Mouse (Mus musculus) erythroblast, embryonic 14.5 days (primary cell): ENCODE data around the gene 9230102O04Rik.

Experiments
- GATA1 ChIP-seq: IDR thresholded peaks from 2 replicates; pipeline ENCODE4 v1.6.1; 2012; ENCODE audit warnings: low read length, inconsistent platforms, mixed read lengths
- TAL1 ChIP-seq: IDR thresholded peaks from 3 replicates; pipeline ENCODE4 v1.6.1; 2012; ENCODE audit warnings: low read length, inconsistent platforms, mixed read lengths

DNA sequence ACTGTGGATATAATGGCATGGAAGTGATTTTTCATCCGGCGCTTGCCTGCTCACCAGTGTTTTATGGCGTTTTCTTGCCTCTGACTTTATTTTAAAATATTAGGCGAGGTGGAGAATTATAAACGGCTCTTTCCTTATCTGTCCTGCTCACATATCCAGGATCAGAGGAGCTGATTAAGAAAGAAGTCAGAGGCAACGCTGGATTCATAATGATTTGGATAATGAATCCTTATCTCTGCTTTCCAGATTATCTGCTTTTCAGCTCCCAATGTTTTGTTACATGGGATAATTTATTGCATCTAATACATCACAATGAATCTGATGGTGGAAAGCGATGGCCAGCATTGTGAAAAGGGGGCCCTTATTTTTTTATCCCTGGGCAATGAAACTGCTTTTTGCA lies 3.2 kb upstream of the 9230102O04Rik start:
- TF ChIP-seq TAL1 (no peak), GATA1 (no peak)
